Mouse (Mus musculus) lung, postnatal 0 days (tissue): Measurements from ENCODE around the gene Nfyc.

Experiments
- CTCF ChIP-seq: IDR thresholded peaks from 2 replicates; pipeline ENCODE4 v1.5.1; 2016; ENCODE audit warnings: antibody characterized with exemption, mild to moderate bottlenecking
- EP300 ChIP-seq: IDR thresholded peaks from 2 replicates; pipeline ENCODE4 v1.6.1; 2016; ENCODE audit warnings: antibody characterized with exemption, mild to moderate bottlenecking, control low read depth

GRCm38 (mm10) chr4:120866211-120866610 lies 34.8 kb upstream of the Nfyc start:
- no peak for TF ChIP-seq EP300
- no peak for TF ChIP-seq CTCF
